Mouse (Mus musculus): ENCODE results near the gene Slc37a1.
A peak's percentile ranks its signal among the peaks of the same experiment; 100 is the strongest.

GRCm38 (mm10) chr17:31281830-31282686 is 4.5 kb upstream of the Slc37a1 start:
- TF ChIP-seq CTCF (IDR thresholded peaks at IDR 0.05; ENCODE audit: low read depth) (peak; percentile 44), EP300 (IDR thresholded peaks at IDR 0.05; ENCODE audit: low read depth) (no peak)

Data from liver, postnatal 0 days (tissue).